Mouse (Mus musculus) gastrocnemius, postnatal 36 days (tissue): ENCODE data around the gene Lipn. TPM values are rescaled to one million over a fixed set of nuclear protein-coding genes. Genes with fewer than 3 reads are reported as not detected.

ENCODE experiments used
- DNase-seq, 2 experiments: peaks; one replicate each; pipeline ENCODE4 v3.0.0; 2022
- intact Hi-C: fragments of 180-260 bp; cut with DNase I; formaldehyde crosslinking; loops from one replicate; pipeline ENCODE4 v1.15.1; 2025
- long read RNA-seq, 2 experiments: library from polyadenylated mRNA; stranded (forward); transcript quantifications; one replicate each; pipeline ENCODE4 v2.0.0; 2021
- total RNA-seq, 2 experiments: library from RNA; stranded (reverse); gene quantifications; 2 replicates each; pipeline ENCODE4 v1.2.3; 2021

Lipn gene
- not detected for total RNA-seq
- long read RNA-seq, experiment 1 = 0 reads
- long read RNA-seq, experiment 2 = 0 reads

GRCm38 (mm10) chr19:34066779-34067472 lies at the start of gene Lipn:
Lipn (plus strand) TSS chr19:34067358.
- intact Hi-C loops = no loop called here
- DNase-seq = no peak

- intact Hi-C loops = no loop called here
Observed at GRCm38 (mm10) chr19:34021440-34022172, 45.6 kb upstream of the Lipn start.

DNA sequence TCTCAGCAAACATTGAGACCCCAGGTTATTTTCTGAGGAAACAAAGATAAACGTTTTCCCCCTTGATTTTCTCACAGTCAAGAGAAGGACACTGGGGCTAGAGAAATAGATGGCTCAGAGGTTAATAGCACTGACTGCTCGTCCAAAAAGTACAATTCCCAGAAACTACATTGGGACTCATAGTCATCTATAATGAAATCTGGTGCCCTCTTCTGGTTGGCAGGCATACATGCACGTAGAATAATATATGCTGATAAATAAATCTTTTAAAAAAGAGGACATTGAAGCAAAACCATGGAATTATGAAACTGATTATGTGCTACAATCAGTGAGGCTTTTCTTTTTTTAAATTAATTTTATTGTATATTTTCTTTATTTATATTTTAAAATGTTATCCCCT lies 44.4 kb upstream of the Lipn start:
- intact Hi-C loops = no loop called here
- DNase-seq = no peak

More at GRCm38 (mm10) chr19:34021440-34022172, 45.6 kb upstream of the Lipn start:
- no peak for DNase-seq

GRCm38 (mm10) chr19:34039731-34040130 lies 27.4 kb upstream of the Lipn start:
- intact Hi-C loops = no loop called here
- DNase-seq = no peak

- intact Hi-C loops = no loop called here
- no peak for DNase-seq
Observed at GRCm38 (mm10) chr19:34043008-34043407, 24.1 kb upstream of the Lipn start.

- intact Hi-C loops = no loop called here
- no peak for DNase-seq
Observed at GRCm38 (mm10) chr19:34049371-34050039, 17.7 kb upstream of the Lipn start.

GRCm38 (mm10) chr19:34051502-34051901 lies 15.7 kb upstream of the Lipn start:
- DNase-seq = no peak
- intact Hi-C loops = no loop called here

DNA sequence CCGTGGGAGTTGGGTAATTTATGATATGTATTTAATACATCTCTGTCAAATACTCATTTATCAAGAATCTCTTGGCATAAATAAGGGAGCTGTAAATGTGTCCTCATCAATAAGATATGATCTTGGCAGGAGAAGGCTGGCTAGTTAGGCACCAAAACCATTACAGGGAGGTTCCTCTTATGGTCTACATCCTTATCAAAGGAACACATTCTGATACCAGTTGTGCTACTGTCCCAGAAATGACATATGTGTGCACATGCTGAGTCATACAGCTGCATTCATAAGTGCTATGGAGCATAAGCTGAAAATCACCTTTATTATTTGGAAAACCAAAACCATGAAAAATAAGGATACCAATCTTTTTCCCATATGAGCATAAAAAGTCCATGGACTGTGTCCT lies 3.6 kb upstream of the Lipn start:
- intact Hi-C loops = no loop called here

DNA sequence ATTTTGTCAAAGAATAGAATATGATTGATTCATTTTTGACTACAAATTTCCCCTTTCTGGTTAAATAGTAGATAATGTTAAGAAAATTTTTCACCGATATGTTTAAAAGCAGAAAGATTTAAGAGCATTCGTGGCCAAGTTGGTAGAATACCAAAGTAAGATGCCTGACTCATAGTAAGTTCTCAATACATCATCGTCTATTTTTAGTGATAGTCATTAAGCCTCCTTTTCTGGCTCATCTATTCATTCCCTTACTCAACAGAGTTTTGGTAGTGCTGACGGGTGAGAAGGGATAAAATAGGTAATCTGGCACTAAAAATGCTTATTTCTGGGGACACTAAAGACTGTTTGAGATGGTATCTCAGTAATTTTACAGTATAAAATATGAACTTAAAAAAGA lies 3.1 kb upstream of the Lipn start:
- DNase-seq = no peak
- intact Hi-C loops = no loop called here

More for the DNA sequence above, 3.6 kb upstream of the Lipn start:
- DNase-seq = no peak

DNA sequence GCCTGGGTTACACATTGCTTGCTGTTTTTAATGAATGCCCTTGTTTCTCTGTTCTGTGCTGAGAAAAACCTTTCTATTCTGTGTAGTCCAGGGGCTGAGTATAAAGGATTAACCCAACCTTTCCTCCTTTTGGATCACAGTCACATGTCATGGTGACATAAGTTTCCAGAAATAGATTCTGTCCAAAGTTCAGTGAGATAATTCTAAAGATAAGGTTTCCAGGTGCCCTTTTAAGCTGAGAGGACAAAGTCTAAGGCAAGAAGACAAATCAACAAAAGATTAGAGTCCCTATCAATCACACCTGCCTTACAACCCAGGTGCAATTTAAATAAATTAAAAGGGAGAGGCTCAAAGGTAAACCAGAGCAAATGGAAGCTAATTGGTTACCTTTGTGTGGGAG lies 7.1 kb downstream of the Lipn start:
- intact Hi-C loops = no loop called here
- DNase-seq = no peak

- DNase-seq = no peak
- intact Hi-C loops = no loop called here
Observed at GRCm38 (mm10) chr19:34078130-34078529, 11.0 kb downstream of the Lipn start.

DNA sequence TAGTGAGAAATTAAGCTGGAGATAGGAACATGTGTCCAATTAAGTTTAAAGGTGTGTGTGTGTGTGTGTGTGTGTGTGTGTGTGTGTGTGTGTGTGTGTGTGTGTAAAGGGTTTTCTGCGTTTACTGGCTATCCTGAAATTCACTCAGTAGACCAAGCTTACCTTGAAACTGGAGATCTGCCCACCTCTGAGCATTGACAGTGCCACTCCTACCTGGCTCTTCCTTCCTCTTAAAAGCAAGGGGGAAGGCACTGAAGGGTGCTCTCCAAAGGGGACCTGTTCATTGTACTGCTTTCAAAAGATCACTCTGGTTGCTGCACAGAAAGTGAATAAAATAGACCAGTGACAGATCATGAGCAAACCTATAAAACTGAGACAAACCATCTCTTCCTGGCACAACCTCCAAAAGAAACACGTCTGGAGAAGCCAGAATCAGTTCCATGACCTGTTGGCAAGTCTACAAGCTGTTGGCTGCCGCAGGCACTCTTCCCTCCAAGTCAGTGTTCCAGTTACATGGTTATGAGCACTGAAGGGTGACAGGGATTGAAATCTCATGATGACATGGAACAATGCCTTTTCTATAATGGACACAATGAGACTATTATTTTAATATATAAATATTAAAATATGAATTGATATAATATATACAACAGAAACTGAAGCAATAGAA lies 22.0 kb downstream of the Lipn start:
- intact Hi-C loops = no loop called here

GRCm38 (mm10) chr19:34095381-34095780 lies 28.2 kb downstream of the Lipn start:
- intact Hi-C loops = no loop called here
- no peak for DNase-seq

More for the DNA sequence above, 22.0 kb downstream of the Lipn start:
- no peak for DNase-seq

GRCm38 (mm10) chr19:34096228-34096627 lies 29.1 kb downstream of the Lipn start:
- DNase-seq = no peak
- intact Hi-C loops = no loop called here

DNA sequence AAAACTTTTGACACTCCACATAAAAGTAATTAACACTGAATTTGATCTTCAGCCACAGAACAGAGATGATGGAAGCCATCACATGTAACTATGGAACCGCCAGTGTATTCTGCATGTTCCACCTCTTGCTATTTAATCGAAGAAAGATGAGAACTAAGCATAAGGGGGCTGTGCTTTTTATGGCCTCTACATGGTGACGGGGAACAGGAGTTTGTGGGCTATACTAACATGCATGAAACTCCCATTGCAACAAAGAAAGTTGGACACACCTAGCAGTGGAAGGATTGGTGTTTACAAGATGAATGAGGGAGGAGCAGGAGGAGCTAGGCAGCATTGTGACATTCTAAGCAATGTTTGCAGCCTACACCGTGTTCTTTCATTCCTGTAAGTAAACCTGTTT lies 33.5 kb downstream of the Lipn start, which contains the start of gene Lipm:
Gene Lipm, plus strand, starts transcription at position 301 of the 400 bp plus-strand sequence.
- no peak for DNase-seq
- intact Hi-C loops = no loop called here

- DNase-seq = no peak
- intact Hi-C loops = no loop called here
Observed at GRCm38 (mm10) chr19:34101888-34102287, 34.7 kb downstream of the Lipn start.

- no peak for DNase-seq
- intact Hi-C loops = no loop called here
Observed at GRCm38 (mm10) chr19:34104841-34105240, 37.7 kb downstream of the Lipn start.

DNA sequence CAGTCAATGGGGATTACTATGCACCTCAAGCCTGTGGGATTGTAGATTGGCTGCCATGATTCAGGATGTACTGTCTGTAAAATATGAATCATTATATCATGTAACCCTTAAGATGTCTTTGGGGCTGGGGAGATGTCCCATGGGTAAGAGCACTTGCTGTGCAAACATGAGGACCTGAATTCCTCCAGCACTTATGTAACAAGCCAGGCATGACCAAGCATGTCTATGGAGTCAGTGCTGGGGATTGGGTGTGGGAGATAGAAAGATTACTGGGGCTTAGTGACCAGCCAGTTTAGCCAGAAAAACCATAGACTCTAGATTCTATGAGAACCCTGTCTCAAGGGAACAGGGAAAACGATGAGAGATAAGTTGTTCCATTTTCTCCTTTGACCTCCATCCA lies 51.9 kb downstream of the Lipn start:
- intact Hi-C loops = no loop called here
- no peak for DNase-seq

DNA sequence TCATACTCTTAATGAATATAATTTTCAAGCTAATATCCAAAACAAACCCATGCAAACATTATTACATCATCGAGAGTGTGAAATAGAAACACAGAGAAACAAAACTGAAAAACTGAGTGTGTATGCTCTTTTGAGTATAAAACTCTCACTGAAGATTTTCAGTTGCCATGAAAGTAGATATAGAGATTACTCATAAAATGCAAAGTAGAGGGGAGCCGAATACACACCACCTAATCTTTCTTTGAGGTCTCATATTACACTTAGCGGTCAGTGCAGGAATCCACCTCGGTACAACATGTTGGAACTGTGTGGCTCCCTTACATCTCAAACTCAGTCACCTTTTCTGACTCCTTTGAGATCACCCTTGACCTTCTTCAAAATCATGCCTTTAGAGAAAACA lies 52.5 kb downstream of the Lipn start:
- intact Hi-C loops = no loop called here
- DNase-seq = no peak

DNA sequence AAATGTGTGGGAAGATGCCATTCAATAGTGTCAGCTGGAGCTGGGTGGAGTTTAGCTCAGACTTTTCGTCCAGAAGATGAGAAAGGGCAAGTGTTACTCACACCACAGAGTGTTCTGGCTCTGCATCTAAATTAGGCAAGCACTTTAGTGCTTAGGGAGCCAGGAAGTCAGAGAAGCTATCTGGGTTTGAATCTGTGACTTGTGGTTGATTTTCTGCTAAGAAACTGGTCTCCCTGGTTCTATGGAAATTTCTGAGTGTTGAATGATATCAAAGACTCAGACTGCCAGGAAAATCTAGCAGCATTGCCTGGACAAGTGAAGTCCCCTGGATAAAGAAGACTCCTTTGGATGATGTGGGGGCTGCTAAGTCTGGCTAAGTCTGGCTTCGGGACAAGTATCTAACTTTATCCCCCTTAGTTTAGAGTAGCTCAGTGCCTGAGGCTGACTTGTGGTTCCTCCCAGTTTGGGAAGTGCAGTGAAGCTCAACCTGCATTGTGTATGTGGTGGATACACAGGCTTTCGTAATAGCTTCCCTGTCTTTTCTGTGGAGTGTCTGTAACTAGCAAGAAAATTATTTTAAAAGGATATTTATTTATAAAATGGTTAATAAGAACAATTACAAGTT lies 53.1 kb downstream of the Lipn start:
- intact Hi-C loops = no loop called here

More for the DNA sequence above, 53.1 kb downstream of the Lipn start:
- no peak for DNase-seq
